Mouse (Mus musculus) midbrain, embryonic 13.5 days (tissue): ENCODE measurements around the gene Tnfaip8l2. TPM values are rescaled to one million over a fixed set of nuclear protein-coding genes. Genes with fewer than 3 reads are reported as not detected.
"Not testable (repeated sequence)": the region's sequence is repeated elsewhere in the genome, so short reads cannot be mapped to it uniquely, and the experiment has no call there.

ENCODE experiments used
- ATAC-seq: fragments of 200-750 bp; cut with Nextera tagmentation; 2 replicates; pipeline ENCODE4 v1.8.0; 2017; ENCODE audit warnings: mild to moderate bottlenecking, moderate TSS enrichment, moderate library complexity
- H3K27ac ChIP-seq: fragments of 300-500 bp; sonication (generic); 2 replicates; pipeline ENCODE4 v1.5.1; 2015; ENCODE audit warnings: inconsistent platforms, mild to moderate bottlenecking, moderate library complexity
- H3K27me3 ChIP-seq: fragments of 300-500 bp; sonication (generic); 2 replicates; pipeline ENCODE4 v1.6.1; 2015; ENCODE audit warnings: mild to moderate bottlenecking, inconsistent platforms
- H3K36me3 ChIP-seq: fragments of 300-500 bp; sonication (generic); 2 replicates; pipeline ENCODE4 v1.6.1; 2015; ENCODE audit warnings: mild to moderate bottlenecking, inconsistent platforms
- H3K4me1 ChIP-seq: fragments of 300-500 bp; sonication (generic); replicated peaks from 2 replicates; pipeline ENCODE4 v1.6.1; 2015; ENCODE audit warnings: inconsistent platforms
- H3K4me2 ChIP-seq: fragments of 300-500 bp; sonication (generic); replicated peaks from 2 replicates; pipeline ENCODE4 v1.6.1; 2015; ENCODE audit warnings: moderate library complexity, mild to moderate bottlenecking, inconsistent platforms
- H3K4me3 ChIP-seq: fragments of 300-500 bp; sonication (generic); replicated peaks from 2 replicates; pipeline ENCODE4 v1.5.1; 2015; ENCODE audit warnings: mild to moderate bottlenecking, inconsistent platforms
- H3K9ac ChIP-seq: fragments of 300-500 bp; sonication (generic); replicated peaks from 2 replicates; pipeline ENCODE4 v1.6.1; 2015; ENCODE audit warnings: mild to moderate bottlenecking, inconsistent platforms
- H3K9me3 ChIP-seq: fragments of 300-500 bp; sonication (generic); 2 replicates; pipeline ENCODE4 v1.6.1; 2016; ENCODE audit warnings: mild to moderate bottlenecking, inconsistent platforms
- WGBS: fragments of 180-500 bp; shearing (Covaris S2); methylation state at CpG from one replicate; pipeline ENCODE4 v1.1.7; 2015; 5-methylcytosine and 5-hydroxymethylcytosine counted together
- microRNA-seq: library from miRNA; unstranded; fragments of <30 nt; microRNA quantifications from one replicate; pipeline ENCODE4, GENCODE M21; 2016
- polyA plus RNA-seq: library from polyadenylated mRNA; unstranded; fragments of >200 nt; fragmentation: Nextera tagmentation; extraction: Ambion mirVana; gene quantifications from 2 replicates; pipeline ENCODE4 v1.2.1, GENCODE M21; 2015

The Tnfaip8l2 gene
- polyA plus RNA-seq, 1 experiment from 2014 or later, result 2.8 TPM

DNA sequence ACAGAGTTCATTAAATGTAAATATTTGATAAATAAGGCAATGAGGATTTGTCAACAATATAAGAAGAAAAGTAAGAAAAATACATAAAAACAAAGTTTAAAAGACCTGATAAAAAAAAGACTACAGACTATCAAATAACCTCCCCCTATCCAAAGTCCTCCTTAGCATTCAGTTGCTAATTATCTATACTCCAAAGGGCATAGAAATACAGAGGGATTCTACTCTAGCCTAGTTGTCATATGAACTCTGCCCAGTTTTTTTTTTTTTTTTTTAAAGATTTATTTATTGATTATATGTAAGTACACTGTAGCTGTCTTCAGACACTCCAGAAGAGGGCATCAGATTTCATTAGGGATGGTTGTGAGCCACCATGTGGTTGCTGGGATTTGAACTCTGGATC is 34.9 kb downstream of the Tnfaip8l2 start:
- not testable (repeated sequence) for ATAC-seq, H3K9me3 ChIP-seq, H3K36me3 ChIP-seq, H3K27ac ChIP-seq, H3K27me3 ChIP-seq, H3K9ac ChIP-seq
- Histone ChIP-seq H3K4me3 (peak overlapping the region; percentile 86), H3K4me2 (peak overlapping the region; percentile 55), H3K4me1 (peaks cover 21% of the 10 kb centered on the region)

DNA sequence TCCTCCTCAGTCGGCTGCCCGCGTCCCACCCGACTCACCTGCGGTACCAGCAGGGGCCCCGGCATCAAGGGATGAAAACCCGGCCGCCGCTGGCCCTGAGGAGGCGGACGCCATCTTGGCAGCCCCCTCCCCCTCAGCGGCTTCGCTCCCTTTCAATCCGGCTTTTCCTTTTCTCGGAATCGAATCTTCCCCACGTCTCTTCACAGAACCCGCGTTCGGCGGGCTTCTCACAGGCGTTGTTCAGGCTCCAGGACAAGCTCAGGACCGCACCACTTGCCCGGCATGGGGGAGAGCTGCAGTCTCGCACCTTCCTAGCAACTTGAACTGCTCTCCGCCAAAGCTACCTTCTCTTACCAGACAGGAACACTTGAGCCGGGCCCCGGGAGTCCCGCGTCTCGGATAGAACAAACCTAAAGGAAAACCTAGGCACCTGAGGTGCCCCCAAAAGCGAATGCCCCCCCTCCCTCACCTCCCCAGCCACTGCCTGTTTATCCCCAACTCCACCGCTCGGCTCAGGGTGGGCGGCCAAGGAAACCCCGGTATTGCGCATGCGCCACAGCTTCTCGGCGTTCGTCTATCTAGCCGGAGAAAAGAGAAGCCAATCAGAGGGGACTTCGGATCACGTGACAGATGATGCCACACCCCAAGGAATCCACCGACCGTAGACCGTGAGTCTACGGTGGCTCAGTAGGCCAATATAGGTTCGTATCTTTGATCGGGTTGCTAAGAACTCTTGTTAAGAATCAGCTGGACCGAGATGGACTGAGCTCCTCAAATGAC is 35.6 kb downstream of the Tnfaip8l2 start, which contains the start of gene Pip5k1a:
Gene Pip5k1a (minus strand): TSS at position 593 of the 780 bp plus-strand sequence.
- no peaks in the 10 kb centered on the region for H3K27me3 ChIP-seq
- H3K4me3 ChIP-seq, result peak within 1 kb of the TSS; percentile 86
- H3K9ac ChIP-seq, result peak within 1 kb of the TSS; percentile 88
- no peaks in the 10 kb centered on the region for H3K9me3 ChIP-seq
- peak within 1 kb of the TSS; percentile 87 for H3K27ac ChIP-seq
- H3K4me2 ChIP-seq, result peak within 1 kb of the TSS; percentile 76
- WGBS, result under 1% methylated on average over 51 of the region's 51 CpGs
- H3K36me3 ChIP-seq, result peaks cover 5% of the 10 kb centered on the region; the same call in 1 of the 2 replicates
- peak; percentile 92 for ATAC-seq
- peaks cover 22% of the 10 kb centered on the region for H3K4me1 ChIP-seq

DNA sequence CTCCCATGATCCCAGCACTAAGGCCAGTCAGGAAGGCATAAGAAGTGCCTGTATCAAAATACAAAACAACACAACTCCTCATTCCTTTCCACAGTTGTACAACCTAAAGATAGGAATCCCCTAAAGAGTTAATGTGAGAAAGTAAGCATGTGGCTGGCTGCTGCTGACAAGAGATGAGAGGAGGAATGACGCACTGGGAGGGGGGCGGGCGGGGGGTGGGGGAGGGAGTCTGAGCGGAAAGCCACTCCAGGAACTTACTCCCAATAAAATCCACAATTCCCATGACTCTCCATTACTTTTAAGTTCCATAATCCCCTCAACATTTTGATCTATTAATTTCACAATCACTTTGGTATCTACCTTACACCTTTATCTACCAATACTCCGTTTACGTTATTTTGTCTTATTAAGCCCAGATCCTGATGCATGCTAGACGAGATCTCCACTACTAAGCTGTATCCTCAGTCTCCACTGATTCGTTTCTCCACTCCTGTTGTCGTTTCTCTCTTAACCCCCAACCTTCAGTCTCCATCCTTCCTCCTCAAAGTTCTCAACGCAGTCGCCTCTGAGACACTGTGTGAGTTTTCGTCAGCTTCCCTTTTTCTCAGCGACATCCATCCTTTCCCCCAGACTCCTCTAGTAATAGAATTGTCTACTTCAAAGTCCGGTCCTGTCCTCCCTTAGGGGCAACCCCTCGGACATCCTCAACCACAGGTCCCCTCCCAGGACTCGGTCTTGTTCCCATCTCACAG is 36.4 kb downstream of the Tnfaip8l2 start:
- ATAC-seq, result no peak
- Histone ChIP-seq H3K27me3 (no peaks in the 10 kb centered on the region), H3K9ac (peak overlapping the region; percentile 88), H3K36me3 (peaks cover 13% of the 10 kb centered on the region; the same call in 1 of the 2 replicates), H3K4me3 (peak overlapping the region; percentile 86), H3K4me2 (peak overlapping the region; percentile 76), H3K27ac (peak overlapping the region; percentile 87), H3K4me1 (peaks cover 30% of the 10 kb centered on the region), H3K9me3 (no peaks in the 10 kb centered on the region)
- 4% methylated on average over 16 of the region's 16 CpGs for WGBS

DNA sequence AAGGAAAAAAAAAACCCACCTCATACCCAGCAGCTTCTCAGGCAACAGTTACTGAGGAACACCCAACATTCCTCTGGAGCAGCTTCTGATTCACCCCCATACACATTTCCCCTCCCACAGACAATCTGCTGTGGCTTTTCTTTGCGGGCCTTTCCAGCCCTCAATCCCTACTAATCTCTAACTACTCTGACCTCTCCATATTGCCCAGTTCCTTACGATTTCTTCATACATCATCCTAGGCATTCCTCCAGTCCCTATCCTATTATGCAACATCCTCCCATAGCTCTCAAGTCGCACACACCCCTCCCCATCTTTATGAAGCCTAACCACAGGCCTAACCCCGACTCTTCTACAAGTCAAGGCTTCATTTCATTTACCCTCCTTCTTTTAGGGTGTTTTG is 37.0 kb downstream of the Tnfaip8l2 start:
- Histone ChIP-seq H3K4me2 (peak overlapping the region; percentile 76), H3K9me3 (no peaks in the 10 kb centered on the region), H3K27me3 (no peaks in the 10 kb centered on the region), H3K9ac (peak overlapping the region; percentile 88), H3K4me1 (peaks cover 31% of the 10 kb centered on the region), H3K36me3 (peaks cover 13% of the 10 kb centered on the region; the same call in 1 of the 2 replicates), H3K27ac (no peak overlapping the region), H3K4me3 (peak overlapping the region; percentile 86)
- ATAC-seq, result no peak
- WGBS, result 69% methylated on average over 4 of the region's 4 CpGs

DNA sequence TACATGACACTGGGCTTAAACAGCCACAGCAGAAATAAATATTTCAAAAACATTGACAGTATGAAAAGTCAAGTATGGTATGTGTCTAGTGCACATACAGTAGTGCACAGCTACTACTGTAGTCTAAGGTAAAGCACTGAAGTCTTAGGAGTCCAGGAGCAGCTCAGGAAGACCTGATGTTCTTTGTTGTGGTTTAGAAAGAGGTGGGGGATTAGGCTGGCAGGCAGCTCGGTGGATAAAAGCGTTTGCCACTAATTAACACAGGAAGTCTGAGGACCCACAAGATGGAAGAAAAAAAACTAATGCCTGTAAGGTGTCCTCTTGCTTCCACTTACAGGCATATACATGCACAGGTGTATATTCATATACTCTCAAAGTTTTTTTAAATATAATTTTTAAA is 41.3 kb downstream of the Tnfaip8l2 start:
- no peak for ATAC-seq

More for the DNA sequence above, 41.3 kb downstream of the Tnfaip8l2 start:
- peaks cover 31% of the 10 kb centered on the region for H3K4me1 ChIP-seq
- no peak overlapping the region for H3K27ac ChIP-seq
- H3K9ac ChIP-seq, result no peak overlapping the region
- no peaks in the 10 kb centered on the region for H3K27me3 ChIP-seq
- peaks cover 24% of the 10 kb centered on the region for H3K36me3 ChIP-seq
- H3K4me2 ChIP-seq, result no peak overlapping the region
- no peak overlapping the region for H3K4me3 ChIP-seq
- 45% methylated on average over 2 of the region's 2 CpGs for WGBS
- H3K9me3 ChIP-seq, result no peaks in the 10 kb centered on the region

Small RNA genes within 50 kb of the gene (microRNA-seq; reads per million reads assigned to microRNA genes)
- gene Mir8099-1, result not detected

Other genes starting within 250 kb of the Tnfaip8l2 start
- gene Selenbp1, start 209.3 kb downstream of the Tnfaip8l2 start, polyA plus RNA-seq, result 7.7 and 9.0 TPM in 2 replicates
- 5.0 and 5.2 TPM in 2 replicates for gene Rfx5, start 188.3 kb downstream of the Tnfaip8l2 start, polyA plus RNA-seq
- 24.7 and 25.3 TPM in 2 replicates for gene Pi4kb, start 167.6 kb downstream of the Tnfaip8l2 start, polyA plus RNA-seq
- gene Zfp687, start 126.9 kb downstream of the Tnfaip8l2 start, polyA plus RNA-seq, result 26.2 and 28.1 TPM in 2 replicates
- 293 and 295 TPM in 2 replicates for gene Psmd4, start 99.7 kb downstream of the Tnfaip8l2 start, polyA plus RNA-seq
- gene Pip5k1a, start 35.4 kb downstream of the Tnfaip8l2 start, polyA plus RNA-seq, result 19.9 and 20.5 TPM in 2 replicates
- gene Vps72, start 31.3 kb downstream of the Tnfaip8l2 start, polyA plus RNA-seq, result 256 and 262 TPM in 2 replicates
- 1.0 and 1.8 TPM in 2 replicates for gene Tmod4, start 17.9 kb downstream of the Tnfaip8l2 start, polyA plus RNA-seq
- gene Scnm1, start 8.3 kb downstream of the Tnfaip8l2 start, polyA plus RNA-seq, result 99.2 and 103 TPM in 2 replicates
- gene Lysmd1, start 8.3 kb downstream of the Tnfaip8l2 start, polyA plus RNA-seq, result 36.2 and 38.1 TPM in 2 replicates
- gene Sema6c, start 18.1 kb upstream of the Tnfaip8l2 start, polyA plus RNA-seq, result 23.4 and 37.6 TPM in 2 replicates
- gene Gabpb2, start 75.6 kb upstream of the Tnfaip8l2 start, polyA plus RNA-seq, result 5.5 and 5.7 TPM in 2 replicates
- gene Cdc42se1, start 86.4 kb upstream of the Tnfaip8l2 start, polyA plus RNA-seq, result 66.8 and 68.4 TPM in 2 replicates
- 253 and 276 TPM in 2 replicates for gene Mllt11, start 89.8 kb upstream of the Tnfaip8l2 start, polyA plus RNA-seq
- gene Gm128, start 99.2 kb upstream of the Tnfaip8l2 start, polyA plus RNA-seq, result 0.23 and 0.26 TPM in 2 replicates
- gene Bnipl, start 108.8 kb upstream of the Tnfaip8l2 start, polyA plus RNA-seq, result 0.17 TPM in 1 of 2 replicates, not detected in the other
- gene Mindy1, start 139.0 kb upstream of the Tnfaip8l2 start, polyA plus RNA-seq, result 47.5 and 50.5 TPM in 2 replicates
- 46.4 and 50.1 TPM in 2 replicates for gene Prune1, start 139.7 kb upstream of the Tnfaip8l2 start, polyA plus RNA-seq
- 0.58 and 0.63 TPM in 2 replicates for gene Anxa9, start 164.8 kb upstream of the Tnfaip8l2 start, polyA plus RNA-seq
- gene Cers2, start 172.4 kb upstream of the Tnfaip8l2 start, polyA plus RNA-seq, result 91.3 and 93.8 TPM in 2 replicates
- 45.7 and 49.9 TPM in 2 replicates for gene Setdb1, start 214.8 kb upstream of the Tnfaip8l2 start, polyA plus RNA-seq